Mouse (Mus musculus) hindbrain, postnatal 0 days (tissue): ENCODE measurements around the gene Poldip3. TPM values are rescaled to one million over a fixed set of nuclear protein-coding genes. Genes with fewer than 3 reads are reported as not detected.

ENCODE experiments used
- ATAC-seq: fragments of 200-750 bp; cut with Nextera tagmentation; 2 replicates; pipeline ENCODE4 v1.8.0; 2017; ENCODE audit warnings: mild to moderate bottlenecking, moderate TSS enrichment, moderate library complexity
- DNase-seq: peaks from one replicate; pipeline ENCODE4 v3.0.0-alpha.2; 2015; ENCODE audit warnings: low spot score
- H3K27ac ChIP-seq: fragments of 300-500 bp; sonication (generic); 2 replicates; pipeline ENCODE4 v1.5.1; 2014; ENCODE audit warnings: mild to moderate bottlenecking
- H3K27me3 ChIP-seq: fragments of 300-500 bp; sonication (generic); 2 replicates; pipeline ENCODE4 v1.6.1; 2014; ENCODE audit warnings: low read length, mixed read lengths; ENCODE audit not compliant: insufficient read depth
- H3K36me3 ChIP-seq: fragments of 300-500 bp; sonication (generic); 2 replicates; pipeline ENCODE4 v1.6.1; 2014; ENCODE audit warnings: low read length, mixed read lengths; ENCODE audit not compliant: insufficient read depth
- H3K4me1 ChIP-seq: fragments of 300-500 bp; sonication (generic); 2 replicates; pipeline ENCODE4 v1.6.1; 2014; ENCODE audit warnings: antibody characterized with exemption, low read length, mixed read lengths; ENCODE audit not compliant: insufficient read depth
- H3K4me2 ChIP-seq: fragments of 300-500 bp; sonication (generic); 2 replicates; pipeline ENCODE4 v1.6.1; 2014; ENCODE audit warnings: low read depth, mild to moderate bottlenecking, low read length, moderate library complexity, mixed read lengths
- H3K4me3 ChIP-seq: fragments of 300-500 bp; sonication (generic); 2 replicates; pipeline ENCODE4 v1.5.1; 2014; ENCODE audit warnings: low read length
- H3K9ac ChIP-seq: fragments of 300-500 bp; sonication (generic); replicated peaks from 2 replicates; pipeline ENCODE4 v1.6.1; 2014; ENCODE audit warnings: mild to moderate bottlenecking, low read length, moderate library complexity, mixed read lengths
- H3K9me3 ChIP-seq: fragments of 300-500 bp; sonication (generic); 2 replicates; pipeline ENCODE4 v1.6.1; 2016; ENCODE audit warnings: low read length, mixed read lengths
- CTCF ChIP-seq: IDR thresholded peaks from 2 replicates; pipeline ENCODE4 v1.5.1; 2016; ENCODE audit warnings: antibody characterized with exemption, control low read depth, low read depth
- WGBS: fragments of 180-500 bp; shearing (Covaris S2); extraction: QIAGEN DNeasy Blood & Tissue Kit; methylation state at CpG from one replicate; pipeline ENCODE4 v1.1.7; 2014; 5-methylcytosine and 5-hydroxymethylcytosine counted together
- polyA plus RNA-seq: library from polyadenylated mRNA; unstranded; fragments of >200 nt; fragmentation: Nextera tagmentation; extraction: Ambion mirVana; gene quantifications from 2 replicates; pipeline ENCODE4 v1.2.1, GENCODE M21; 2015
- total RNA-seq: library from RNA; depleted of rRNA; stranded (reverse); fragments of >200 nt; gene quantifications from 2 replicates; pipeline ENCODE4 v1.2.3, GENCODE M21; 2014

Gene Poldip3
- total and polyA plus RNA-seq, 2 experiments from 2014 or later = 97.5 to 103 TPM

- Histone ChIP-seq H3K4me2 (no peak overlapping the region), H3K9me3 (no peaks in the 10 kb centered on the region), H3K4me3 (no peak overlapping the region), H3K27me3 (no peaks in the 10 kb centered on the region), H3K27ac (no peak overlapping the region), H3K36me3 (peaks cover 30% of the 10 kb centered on the region), H3K4me1 (no peaks in the 10 kb centered on the region), H3K9ac (no peak overlapping the region)
- peak; percentile 92 for DNase-seq
- TF ChIP-seq CTCF = peak; percentile 77
- WGBS = 53% methylated on average over 7 of the region's 7 CpGs
- ATAC-seq = no peak; the same call in 1 of the 2 replicates
Observed at GRCm38 (mm10) chr15:83118360-83118759, 30.8 kb downstream of the Poldip3 start.

DNA sequence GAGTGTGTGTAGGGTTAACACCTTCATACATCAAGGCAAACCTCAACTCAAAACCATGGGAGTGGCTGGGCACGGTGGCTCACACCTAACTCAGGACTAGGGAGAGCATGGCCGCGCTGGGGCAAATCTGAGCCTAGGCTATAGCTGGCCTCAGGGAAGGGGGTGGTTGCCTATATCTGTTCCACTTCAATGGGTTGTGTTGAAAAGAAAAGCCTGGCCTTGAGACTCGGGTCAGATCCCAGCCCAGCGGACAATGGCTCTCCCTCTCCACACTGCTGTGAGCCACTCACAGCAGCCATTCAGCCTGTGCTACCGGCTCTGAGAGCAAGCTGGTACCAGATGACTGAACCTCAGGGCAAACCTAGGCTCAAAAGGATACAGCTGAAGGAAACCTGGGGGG lies 34.1 kb downstream of the Poldip3 start:
- DNase-seq (no peak), ATAC-seq (no peak)
- H3K9ac ChIP-seq = no peak overlapping the region
- 0 out of 2 replicates have a peak, but pooled peaks cover 5% of the 10 kb centered on the region for H3K4me1 ChIP-seq
- no peak overlapping the region for H3K4me3 ChIP-seq
- H3K27ac ChIP-seq = no peak overlapping the region
- 37% methylated on average over 6 of the region's 6 CpGs for WGBS
- TF ChIP-seq CTCF = no peak
- H3K27me3 ChIP-seq = no peaks in the 10 kb centered on the region
- H3K9me3 ChIP-seq = no peaks in the 10 kb centered on the region
- no peak overlapping the region for H3K4me2 ChIP-seq
- H3K36me3 ChIP-seq = peaks cover 26% of the 10 kb centered on the region

DNA sequence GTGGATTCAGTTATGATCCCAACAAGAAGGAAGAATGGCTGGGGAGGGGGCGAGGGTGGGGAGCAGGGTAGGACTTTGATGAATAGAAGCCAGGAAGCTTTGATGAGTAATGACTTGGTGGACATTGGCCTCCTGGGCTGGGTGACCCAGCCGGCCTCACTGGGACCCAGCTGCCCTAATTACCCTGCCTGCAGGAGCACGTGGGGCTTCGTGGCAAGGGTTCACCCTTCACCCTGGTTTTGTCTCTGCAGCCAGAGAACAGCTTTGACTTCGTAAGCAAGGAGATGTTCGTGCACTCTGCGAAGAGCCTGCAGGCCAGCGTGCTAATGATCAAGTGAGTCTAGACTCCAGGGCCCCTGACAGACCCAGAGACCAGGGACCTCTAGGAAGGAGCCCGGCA lies 35.1 kb downstream of the Poldip3 start:
- Histone ChIP-seq H3K36me3 (peaks cover 16% of the 10 kb centered on the region), H3K4me1 (0 out of 2 replicates have a peak, but pooled peaks cover 5% of the 10 kb centered on the region), H3K27ac (no peak overlapping the region), H3K27me3 (no peaks in the 10 kb centered on the region), H3K9me3 (no peaks in the 10 kb centered on the region), H3K9ac (no peak overlapping the region), H3K4me2 (no peak overlapping the region), H3K4me3 (no peak overlapping the region)
- ATAC-seq = no peak
- 66% methylated on average over 9 of the region's 9 CpGs for WGBS
- no peak for TF ChIP-seq CTCF
- DNase-seq = no peak

DNA sequence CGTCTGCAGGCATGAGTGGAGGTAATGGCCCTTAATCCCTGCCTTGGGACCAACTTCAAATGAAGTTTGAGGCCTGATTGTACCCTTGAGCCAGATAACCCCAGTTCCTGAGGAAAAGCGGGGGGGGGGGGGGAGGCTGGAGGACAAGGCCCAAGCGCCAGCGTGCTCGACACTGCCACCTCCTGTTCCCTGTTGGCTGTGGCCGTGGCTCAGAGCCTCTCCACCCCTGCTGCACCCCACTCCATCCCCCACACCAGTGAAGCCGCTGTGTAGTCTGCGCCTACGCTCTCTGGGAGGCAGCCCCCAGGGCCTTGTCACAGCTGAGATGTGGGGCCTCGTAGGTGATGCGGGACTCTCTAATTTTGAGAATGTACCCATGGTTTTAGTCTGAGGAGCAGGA lies 36.3 kb downstream of the Poldip3 start:
- ATAC-seq (peak; percentile 67), DNase-seq (peak; percentile 79)
- Histone ChIP-seq H3K27me3 (no peaks in the 10 kb centered on the region), H3K27ac (no peak overlapping the region), H3K36me3 (peaks cover 9% of the 10 kb centered on the region), H3K9me3 (no peaks in the 10 kb centered on the region), H3K4me2 (no peak overlapping the region), H3K4me3 (no peak overlapping the region), H3K9ac (no peak overlapping the region), H3K4me1 (0 out of 2 replicates have a peak, but pooled peaks cover 5% of the 10 kb centered on the region)
- WGBS = 7% methylated on average over 10 of the region's 11 CpGs
- TF ChIP-seq CTCF = peak; percentile 84

- WGBS = 82% methylated on average over 7 of the region's 7 CpGs
- H3K4me3 ChIP-seq = no peak overlapping the region
- ATAC-seq (no peak), DNase-seq (peak; percentile 35)
- no peaks in the 10 kb centered on the region for H3K27me3 ChIP-seq
- H3K9ac ChIP-seq = no peak overlapping the region
- H3K36me3 ChIP-seq = 0 out of 2 replicates have a peak, but pooled peaks cover 5% of the 10 kb centered on the region
- no peaks in the 10 kb centered on the region for H3K9me3 ChIP-seq
- H3K27ac ChIP-seq = no peak overlapping the region
- no peak for TF ChIP-seq CTCF
- 0 out of 2 replicates have a peak, but pooled peaks cover 5% of the 10 kb centered on the region for H3K4me1 ChIP-seq
- H3K4me2 ChIP-seq = no peak overlapping the region
Observed at GRCm38 (mm10) chr15:83111874-83112273, 37.3 kb downstream of the Poldip3 start.

- H3K36me3 ChIP-seq = 0 out of 2 replicates have a peak, but pooled peaks cover 5% of the 10 kb centered on the region
- no peaks in the 10 kb centered on the region for H3K9me3 ChIP-seq
- no peak overlapping the region for H3K27ac ChIP-seq
- DNase-seq = no peak
- no peak for ATAC-seq
- no peak overlapping the region for H3K4me2 ChIP-seq
- no peak overlapping the region for H3K9ac ChIP-seq
- H3K4me1 ChIP-seq = 0 out of 2 replicates have a peak, but pooled peaks cover 5% of the 10 kb centered on the region
- no peaks in the 10 kb centered on the region for H3K27me3 ChIP-seq
- no peak overlapping the region for H3K4me3 ChIP-seq
- TF ChIP-seq CTCF = no peak
- WGBS = 52% methylated on average over 6 of the region's 6 CpGs
Observed at GRCm38 (mm10) chr15:83111290-83111689, 37.9 kb downstream of the Poldip3 start.

GRCm38 (mm10) chr15:83107814-83108213 lies 41.4 kb downstream of the Poldip3 start:
- Histone ChIP-seq H3K27me3 (no peaks in the 10 kb centered on the region), H3K36me3 (no peaks in the 10 kb centered on the region), H3K9ac (no peak overlapping the region), H3K27ac (no peak overlapping the region), H3K4me3 (no peak overlapping the region), H3K9me3 (no peaks in the 10 kb centered on the region), H3K4me2 (no peak overlapping the region), H3K4me1 (0 out of 2 replicates have a peak, but pooled peaks cover 2% of the 10 kb centered on the region)
- DNase-seq = no peak
- TF ChIP-seq CTCF = no peak
- WGBS = 23% methylated on average over 6 of the region's 6 CpGs
- no peak for ATAC-seq
